Mouse (Mus musculus) hindbrain, embryonic 14.5 days (tissue): Measurements from ENCODE around the gene Sncb. TPM values are rescaled to one million over a fixed set of nuclear protein-coding genes. Genes with fewer than 3 reads are reported as not detected.

ENCODE experiments used
- ATAC-seq: fragments of 200-750 bp; cut with Nextera tagmentation; 2 replicates; pipeline ENCODE4 v1.8.0; 2017; ENCODE audit warnings: moderate number of reproducible peaks, mild to moderate bottlenecking, moderate TSS enrichment, moderate library complexity; ENCODE audit not compliant: low FRiP score
- DNase-seq: peaks from one replicate; pipeline ENCODE4 v3.0.0-alpha.2; 2015; ENCODE audit warnings: low spot score
- H3K27ac ChIP-seq: fragments of 300-500 bp; sonication (generic); 2 replicates; pipeline ENCODE4 v1.5.1; 2014; ENCODE audit warnings: mild to moderate bottlenecking, moderate library complexity
- H3K27me3 ChIP-seq: fragments of 300-500 bp; sonication (generic); 2 replicates; pipeline ENCODE4 v1.6.1; 2014; ENCODE audit warnings: mild to moderate bottlenecking, low read length, mixed read lengths; ENCODE audit not compliant: control insufficient read depth, insufficient read depth
- H3K36me3 ChIP-seq: fragments of 300-500 bp; sonication (generic); replicated peaks from 2 replicates; pipeline ENCODE4 v1.6.1; 2014; ENCODE audit not compliant: control insufficient read depth, insufficient read depth
- H3K4me1 ChIP-seq: fragments of 300-500 bp; sonication (generic); replicated peaks from 2 replicates; pipeline ENCODE4 v1.6.1; 2014; ENCODE audit warnings: antibody characterized with exemption, low read length, mixed read lengths; ENCODE audit not compliant: control insufficient read depth, insufficient read depth
- H3K4me2 ChIP-seq: fragments of 300-500 bp; sonication (generic); replicated peaks from 2 replicates; pipeline ENCODE4 v1.6.1; 2014; ENCODE audit warnings: mild to moderate bottlenecking, moderate library complexity
- H3K4me3 ChIP-seq: fragments of 300-500 bp; sonication (generic); replicated peaks from 2 replicates; pipeline ENCODE4 v1.5.1; 2014; ENCODE audit warnings: mild to moderate bottlenecking, low read length
- H3K9ac ChIP-seq: fragments of 300-500 bp; sonication (generic); 2 replicates; pipeline ENCODE4 v1.6.1; 2014
- H3K9me3 ChIP-seq: fragments of 300-500 bp; sonication (generic); 2 replicates; pipeline ENCODE4 v1.6.1; 2016; ENCODE audit warnings: low read length; ENCODE audit not compliant: control insufficient read depth
- WGBS: fragments of 180-500 bp; shearing (Covaris S2); extraction: QIAGEN DNeasy Blood & Tissue Kit; methylation state at CpG from one replicate; pipeline ENCODE4 v1.1.7; 2014; 5-methylcytosine and 5-hydroxymethylcytosine counted together
- polyA plus RNA-seq: library from polyadenylated mRNA; unstranded; fragments of >200 nt; fragmentation: Nextera tagmentation; extraction: Ambion mirVana; gene quantifications from 2 replicates; pipeline ENCODE4 v1.2.1, GENCODE M21; 2014

The Sncb gene
- polyA plus RNA-seq, 1 experiment from 2014 or later: 78.0 TPM

DNA sequence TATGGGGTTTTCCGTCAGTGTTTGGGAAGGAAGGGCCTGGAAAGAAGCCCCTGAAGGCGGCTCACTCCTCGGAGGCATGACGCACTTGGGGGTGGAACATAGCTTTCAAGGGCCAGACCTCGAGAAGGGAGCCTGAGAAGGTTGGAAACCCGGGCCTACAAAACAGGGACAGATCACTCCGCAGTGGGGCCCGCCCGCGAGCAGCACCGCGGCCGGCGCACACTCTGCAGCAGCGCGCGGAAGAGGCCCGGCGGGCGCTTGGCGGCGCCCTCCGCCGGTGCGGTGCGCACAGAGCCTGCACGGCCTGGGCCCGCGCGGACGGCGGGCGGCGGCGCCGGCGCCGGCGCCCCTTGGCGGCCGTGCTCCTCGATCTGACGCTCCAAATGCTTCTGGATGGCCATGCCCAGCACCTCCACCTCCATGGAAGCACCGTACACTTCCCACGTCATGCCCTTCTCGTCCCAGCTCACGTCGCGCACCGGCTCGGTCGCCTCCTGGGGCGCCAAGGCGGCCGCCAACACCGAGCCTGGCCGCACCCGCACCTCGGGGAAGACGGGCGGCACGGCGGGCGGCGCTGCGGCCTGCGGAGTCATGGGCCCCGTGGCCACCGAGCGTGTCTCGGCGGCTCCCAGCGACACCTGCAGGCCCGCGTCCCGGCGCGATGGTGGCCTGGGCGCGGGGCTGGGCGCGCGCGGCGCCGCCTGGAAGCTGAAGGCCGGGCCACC is 28.7 kb downstream of the Sncb start:
- peak overlapping the region; percentile 14 for H3K4me3 ChIP-seq
- H3K27ac ChIP-seq: no peak overlapping the region
- peaks cover 20% of the 10 kb centered on the region; the same call in 1 of the 2 replicates for H3K27me3 ChIP-seq
- peaks cover 69% of the 10 kb centered on the region for H3K36me3 ChIP-seq
- no peaks in the 10 kb centered on the region for H3K9me3 ChIP-seq
- H3K4me2 ChIP-seq: peak overlapping the region; percentile 42
- WGBS: 3% methylated on average over 73 of the region's 87 CpGs
- peak overlapping the region; percentile 39 for H3K9ac ChIP-seq
- H3K4me1 ChIP-seq: no peaks in the 10 kb centered on the region; the same call in 1 of the 2 replicates
- ATAC-seq (0 out of 2 replicates have a peak, but pooled peaks have one; percentile 46), DNase-seq (peak; percentile 46)

GRCm38 (mm10) chr13:54736931-54737330 is 29.5 kb downstream of the Sncb start:
- WGBS: 23% methylated on average over 3 of the region's 3 CpGs
- Histone ChIP-seq H3K9ac (no peak overlapping the region), H3K4me3 (no peak overlapping the region), H3K36me3 (peaks cover 68% of the 10 kb centered on the region), H3K9me3 (no peaks in the 10 kb centered on the region), H3K27me3 (peaks cover 20% of the 10 kb centered on the region; the same call in 1 of the 2 replicates), H3K27ac (no peak overlapping the region), H3K4me1 (no peaks in the 10 kb centered on the region; the same call in 1 of the 2 replicates), H3K4me2 (no peak overlapping the region)
- DNase-seq (no peak), ATAC-seq (no peak)

GRCm38 (mm10) chr13:54726131-54726530 is 40.3 kb downstream of the Sncb start:
- no peaks in the 10 kb centered on the region for H3K9me3 ChIP-seq
- no peak for ATAC-seq
- H3K4me3 ChIP-seq: no peak overlapping the region
- H3K4me1 ChIP-seq: no peaks in the 10 kb centered on the region
- no peak overlapping the region for H3K9ac ChIP-seq
- H3K36me3 ChIP-seq: no peaks in the 10 kb centered on the region
- H3K27ac ChIP-seq: no peak overlapping the region
- no peaks in the 10 kb centered on the region for H3K27me3 ChIP-seq
- WGBS: 54% methylated on average over 11 of the region's 11 CpGs
- no peak for DNase-seq
- H3K4me2 ChIP-seq: no peak overlapping the region

DNA sequence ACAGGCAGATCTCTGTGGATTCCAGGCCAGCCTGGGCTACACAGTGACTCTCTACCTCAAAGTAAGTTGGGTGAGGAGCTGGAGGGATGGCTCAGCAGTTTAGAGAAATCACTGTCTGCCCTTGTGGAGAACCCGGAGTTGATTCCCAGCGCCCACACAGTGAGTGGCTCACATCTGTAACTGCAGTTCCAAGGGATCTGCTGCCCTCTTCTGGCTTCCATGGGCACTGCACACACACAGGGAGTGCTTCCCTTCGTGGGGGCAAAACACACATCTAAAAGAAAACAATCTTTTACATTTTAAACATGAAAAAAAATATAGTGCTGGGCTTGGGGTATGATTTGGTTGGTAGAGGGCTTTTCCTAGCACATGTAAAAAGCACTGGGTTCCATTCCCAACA is 43.3 kb downstream of the Sncb start:
- DNase-seq (no peak), ATAC-seq (no peak)
- Histone ChIP-seq H3K9me3 (no peaks in the 10 kb centered on the region), H3K9ac (no peak overlapping the region), H3K4me2 (no peak overlapping the region), H3K27ac (no peak overlapping the region), H3K27me3 (no peaks in the 10 kb centered on the region), H3K36me3 (no peaks in the 10 kb centered on the region), H3K4me1 (no peaks in the 10 kb centered on the region), H3K4me3 (no peak overlapping the region)
- WGBS: 95% methylated on average over 3 of the region's 3 CpGs

- Histone ChIP-seq H3K4me3 (no peak overlapping the region), H3K9ac (no peak overlapping the region), H3K27me3 (no peaks in the 10 kb centered on the region; the same call in 1 of the 2 replicates), H3K4me1 (no peaks in the 10 kb centered on the region), H3K9me3 (no peaks in the 10 kb centered on the region), H3K27ac (no peak overlapping the region), H3K4me2 (no peak overlapping the region), H3K36me3 (no peaks in the 10 kb centered on the region)
- WGBS: 0% methylated on average over 5 of the region's 5 CpGs
- DNase-seq (peak; percentile 59), ATAC-seq (0 out of 2 replicates have a peak, but pooled peaks have one; percentile 17)
These were observed 49.5 kb downstream of the Sncb start for GRCm38 (mm10) chr13:54716916-54717315.

- Histone ChIP-seq H3K27ac (no peak overlapping the region), H3K4me3 (no peak overlapping the region), H3K9ac (no peak overlapping the region), H3K36me3 (no peaks in the 10 kb centered on the region), H3K4me1 (no peaks in the 10 kb centered on the region), H3K27me3 (no peaks in the 10 kb centered on the region; the same call in 1 of the 2 replicates), H3K4me2 (no peak overlapping the region), H3K9me3 (no peaks in the 10 kb centered on the region)
- ATAC-seq (no peak), DNase-seq (no peak)
- 75% methylated on average over 10 of the region's 10 CpGs for WGBS
These were observed 51.4 kb downstream of the Sncb start for GRCm38 (mm10) chr13:54714996-54715395.

GRCm38 (mm10) chr13:54714393-54714792 is 52.0 kb downstream of the Sncb start:
- Histone ChIP-seq H3K9me3 (no peaks in the 10 kb centered on the region), H3K4me3 (no peak overlapping the region), H3K9ac (no peak overlapping the region), H3K4me1 (no peaks in the 10 kb centered on the region), H3K36me3 (no peaks in the 10 kb centered on the region), H3K27me3 (no peaks in the 10 kb centered on the region; the same call in 1 of the 2 replicates), H3K27ac (no peak overlapping the region), H3K4me2 (no peak overlapping the region)
- ATAC-seq (no peak), DNase-seq (no peak)
- 50% methylated on average over 4 of the region's 4 CpGs for WGBS

DNA sequence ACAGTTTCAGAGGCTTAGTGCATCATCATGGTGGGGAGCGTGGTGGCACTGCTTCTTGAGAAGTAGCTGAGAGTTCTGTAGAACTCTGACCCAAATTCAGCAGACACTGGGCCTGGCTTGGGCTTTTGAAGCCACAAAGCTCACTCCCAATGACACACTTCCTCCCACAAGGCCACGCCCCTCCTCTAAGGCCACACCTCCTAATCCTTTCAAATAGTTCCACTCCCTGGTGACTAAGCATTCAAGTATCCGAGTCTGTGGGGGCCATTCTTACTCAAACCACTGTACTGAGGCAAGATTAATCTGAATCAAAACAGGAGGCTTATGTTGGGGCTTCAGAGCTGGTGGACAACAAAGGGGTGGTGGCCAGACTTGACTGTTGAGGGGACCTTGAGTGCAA is 55.5 kb downstream of the Sncb start:
- Histone ChIP-seq H3K9me3 (no peaks in the 10 kb centered on the region), H3K4me3 (no peak overlapping the region), H3K9ac (no peak overlapping the region), H3K27me3 (no peaks in the 10 kb centered on the region), H3K36me3 (no peaks in the 10 kb centered on the region), H3K4me2 (no peak overlapping the region), H3K4me1 (no peaks in the 10 kb centered on the region), H3K27ac (no peak overlapping the region)
- WGBS: 86% methylated on average over 3 of the region's 3 CpGs
- ATAC-seq (no peak), DNase-seq (no peak)
